Mouse (Mus musculus) cortical plate, adult 2 months (tissue): ENCODE measurements around the gene Uck1.

Source experiments
- CTCF ChIP-seq: fragments of 200-500 bp; IDR thresholded peaks from 2 replicates; pipeline ENCODE4 v1.5.1; 2011; ENCODE audit warnings: mild to moderate bottlenecking, control low read depth, low read length; ENCODE audit not compliant: insufficient read depth; ENCODE audit errors: extremely low read depth
- POLR2A ChIP-seq: fragments of 200-500 bp; IDR thresholded peaks from 2 replicates; pipeline ENCODE4 v1.6.1; 2011; ENCODE audit warnings: mild to moderate bottlenecking, low read length, control low read depth; ENCODE audit not compliant: insufficient read depth; ENCODE audit errors: extremely low read depth

GRCm38 (mm10) chr2:32236760-32237487, 23.0 kb downstream of the Uck1 start:
- TF ChIP-seq CTCF = peak; percentile 18; the same call in 1 of the 2 replicates
- TF ChIP-seq POLR2A = no peak
